Mouse (Mus musculus): ENCODE data around the gene Dph3. TPM values are rescaled to one million over a fixed set of nuclear protein-coding genes. Genes with fewer than 3 reads are reported as not detected.
A peak's percentile ranks its signal among the peaks of the same experiment; 100 is the strongest.
"Not testable (repeated sequence)": the region's sequence is repeated elsewhere in the genome, so short reads cannot be mapped to it uniquely, and the experiment has no call there.

Gene Dph3
- polyA plus RNA-seq, 1 experiment from 2014 or later: 82.4 TPM

DNA sequence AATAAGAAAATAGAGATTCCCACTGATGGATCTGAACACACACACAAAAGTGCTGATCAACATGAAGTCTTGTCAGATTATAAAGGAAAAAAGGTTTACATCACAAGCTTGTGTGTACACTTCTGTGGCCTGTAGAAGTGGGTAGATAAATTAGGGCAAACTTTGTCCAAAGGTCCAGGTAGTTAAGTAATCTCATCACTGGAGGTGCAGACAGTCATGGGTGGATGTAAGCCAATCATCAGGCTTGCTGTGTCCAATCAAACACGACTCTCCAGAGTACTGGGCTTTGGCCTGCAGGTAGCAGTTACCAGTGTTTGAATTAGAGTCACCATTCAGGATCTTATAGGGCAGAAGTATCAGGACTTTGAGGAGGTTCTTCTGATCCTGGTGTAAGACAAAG is 7.5 kb upstream of the Dph3 start:
- DNase-seq (ENCODE audit: low spot score) (no peak), ATAC-seq (ENCODE audit: insufficient read depth, low FRiP score, low TSS enrichment) (no peak)
- Histone ChIP-seq H3K9ac (ENCODE audit: low read length) (no peak overlapping the region), H3K4me1 (ENCODE audit: control insufficient read depth, insufficient read depth, low read length) (no peaks in the 10 kb centered on the region), H3K9me3 (ENCODE audit: control insufficient read depth, low read length) (no peaks in the 10 kb centered on the region), H3K27me3 (ENCODE audit: control insufficient read depth, insufficient read depth, low read length) (no peaks in the 10 kb centered on the region), H3K4me2 (ENCODE audit: low read depth) (no peak overlapping the region), H3K4me3 (ENCODE audit: low read depth, low read length) (no peak overlapping the region), H3K27ac (ENCODE audit: low read depth, low read length) (no peak overlapping the region), H3K36me3 (ENCODE audit: control insufficient read depth, insufficient read depth, low read length) (peaks cover 2% of the 10 kb centered on the region; the same call in 1 of the 2 replicates)
- WGBS: 82% methylated on average over 1 of the region's 1 CpGs

DNA sequence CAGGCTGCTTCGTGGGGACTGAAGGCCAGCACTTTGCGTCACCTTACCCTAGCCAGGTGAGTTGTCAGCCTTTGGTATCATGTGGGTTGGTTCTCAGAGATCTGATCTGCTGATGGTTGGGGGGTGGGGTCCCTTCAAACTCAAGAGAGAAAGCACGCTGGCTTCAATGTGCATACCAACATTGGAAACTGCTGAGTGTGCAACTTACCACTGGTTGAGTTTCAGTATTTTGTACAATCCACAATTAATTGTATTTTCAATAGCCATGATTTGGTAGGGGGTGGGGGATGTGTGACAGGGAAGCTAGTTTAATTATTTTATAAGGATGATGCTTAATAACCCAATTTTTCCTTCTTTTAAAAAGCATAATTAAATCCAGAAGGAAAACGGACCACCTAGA is 6.2 kb upstream of the Dph3 start:
- no peaks in the 10 kb centered on the region for H3K4me1 ChIP-seq (ENCODE audit: control insufficient read depth, insufficient read depth, low read length)
- no peak overlapping the region for H3K4me2 ChIP-seq (ENCODE audit: low read depth)
- no peaks in the 10 kb centered on the region for H3K27me3 ChIP-seq (ENCODE audit: control insufficient read depth, insufficient read depth, low read length)
- no peak for DNase-seq (ENCODE audit: low spot score)
- H3K4me3 ChIP-seq (ENCODE audit: low read depth, low read length): no peak overlapping the region
- WGBS: 91% methylated on average over 4 of the region's 4 CpGs
- no peaks in the 10 kb centered on the region for H3K9me3 ChIP-seq (ENCODE audit: control insufficient read depth, low read length)
- H3K36me3 ChIP-seq (ENCODE audit: control insufficient read depth, insufficient read depth, low read length): no peaks in the 10 kb centered on the region; the same call in 1 of the 2 replicates
- no peak for ATAC-seq (ENCODE audit: insufficient read depth, low FRiP score, low TSS enrichment)
- H3K27ac ChIP-seq (ENCODE audit: low read depth, low read length): no peak overlapping the region
- H3K9ac ChIP-seq (ENCODE audit: low read length): no peak overlapping the region

DNA sequence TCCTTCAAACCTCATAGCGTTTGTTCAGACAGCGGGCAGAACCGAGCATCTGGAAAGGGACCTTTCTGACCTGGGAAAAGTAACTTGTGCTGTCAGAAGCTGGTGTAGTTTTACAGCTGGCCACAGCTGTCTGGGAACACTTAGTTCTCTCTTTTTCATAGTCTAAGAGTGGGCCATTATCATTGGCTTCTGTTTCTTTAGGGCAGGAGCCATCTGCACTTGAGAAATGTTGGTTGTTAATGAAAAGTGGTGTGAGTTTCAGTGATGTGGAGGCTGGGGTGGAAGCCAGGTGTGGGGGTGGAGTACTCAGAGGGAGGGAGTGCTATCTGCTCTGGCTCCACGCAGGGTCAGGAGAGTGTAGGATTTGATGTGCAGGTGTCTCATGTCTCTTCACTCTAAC is 5.6 kb upstream of the Dph3 start:
- Histone ChIP-seq H3K36me3 (ENCODE audit: control insufficient read depth, insufficient read depth, low read length) (no peaks in the 10 kb centered on the region; the same call in 1 of the 2 replicates), H3K4me3 (ENCODE audit: low read depth, low read length) (no peak overlapping the region), H3K9ac (ENCODE audit: low read length) (no peak overlapping the region), H3K27me3 (ENCODE audit: control insufficient read depth, insufficient read depth, low read length) (no peaks in the 10 kb centered on the region), H3K4me1 (ENCODE audit: control insufficient read depth, insufficient read depth, low read length) (0 out of 2 replicates have a peak, but pooled peaks cover 4% of the 10 kb centered on the region), H3K9me3 (ENCODE audit: control insufficient read depth, low read length) (no peaks in the 10 kb centered on the region), H3K4me2 (ENCODE audit: low read depth) (no peak overlapping the region), H3K27ac (ENCODE audit: low read depth, low read length) (no peak overlapping the region)
- whole genome bisulfite sequencing: 53% methylated on average over 4 of the region's 4 CpGs
- no peak for DNase-seq (ENCODE audit: low spot score)
- ATAC-seq (ENCODE audit: insufficient read depth, low FRiP score, low TSS enrichment): no peak

DNA sequence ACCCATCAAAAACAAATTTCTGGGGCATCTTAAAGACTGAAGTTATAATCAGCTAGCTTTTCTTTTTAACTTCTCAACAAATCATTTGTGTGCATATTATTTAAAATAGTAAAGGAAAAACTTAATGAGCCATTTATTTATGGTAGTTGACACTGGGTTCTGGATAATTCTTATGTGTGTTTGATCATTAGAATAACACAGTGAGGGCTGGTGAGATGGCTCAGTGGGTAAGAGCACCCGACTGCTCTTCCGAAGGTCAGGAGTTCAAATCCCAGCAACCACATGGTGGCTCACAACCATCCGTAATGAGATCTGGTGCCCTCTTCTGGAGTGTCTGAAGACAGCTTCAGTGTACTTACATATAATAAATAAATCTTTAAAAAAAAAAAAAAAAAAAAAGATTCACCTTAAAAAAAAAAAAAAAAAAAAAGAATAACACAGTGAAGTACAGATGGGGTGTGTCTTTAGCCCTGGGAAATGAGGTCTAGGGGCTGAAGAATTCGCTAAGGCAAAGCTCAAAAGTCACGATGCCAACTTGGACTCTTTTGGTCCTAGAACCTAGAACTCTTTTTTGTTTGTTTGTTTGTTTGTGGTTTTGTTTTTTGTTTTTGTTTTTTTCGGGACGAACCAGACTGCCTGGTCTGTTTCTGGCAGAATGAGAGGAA is 2.2 kb upstream of the Dph3 start:
- H3K27ac ChIP-seq (ENCODE audit: low read depth, low read length); H3K4me2 ChIP-seq (ENCODE audit: low read depth): not testable (repeated sequence)

DNA sequence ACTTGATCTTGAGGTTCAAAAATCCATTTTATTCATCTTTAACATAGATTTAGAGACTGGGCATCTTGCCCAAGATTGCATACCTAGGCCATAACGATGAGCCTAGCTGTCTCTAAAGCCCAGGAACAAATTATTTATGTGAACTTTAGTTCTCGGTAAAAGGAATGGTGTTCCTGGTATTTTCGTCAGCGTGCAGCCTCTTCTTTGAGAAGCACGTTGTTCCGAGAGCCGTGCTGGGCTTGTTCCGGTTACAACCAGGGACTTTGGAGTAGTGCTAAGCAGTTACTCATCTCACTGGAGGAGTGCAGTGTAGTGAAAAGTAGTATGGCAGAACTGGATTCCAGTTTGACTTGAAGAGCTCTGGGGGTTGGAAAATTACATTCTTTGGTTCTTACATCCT is 697 bp upstream of the Dph3 start:
- ATAC-seq (ENCODE audit: insufficient read depth, low FRiP score, low TSS enrichment) (no peak), DNase-seq (ENCODE audit: low spot score) (no peak)
- Histone ChIP-seq H3K4me2 (ENCODE audit: low read depth) (peak overlapping the region; percentile 47), H3K36me3 (ENCODE audit: control insufficient read depth, insufficient read depth, low read length) (peaks cover 5% of the 10 kb centered on the region), H3K9ac (ENCODE audit: low read length) (peak overlapping the region; percentile 56), H3K27ac (ENCODE audit: low read depth, low read length) (no peak overlapping the region), H3K9me3 (ENCODE audit: control insufficient read depth, low read length) (no peaks in the 10 kb centered on the region), H3K4me1 (ENCODE audit: control insufficient read depth, insufficient read depth, low read length) (0 out of 2 replicates have a peak, but pooled peaks cover 6% of the 10 kb centered on the region), H3K27me3 (ENCODE audit: control insufficient read depth, insufficient read depth, low read length) (no peaks in the 10 kb centered on the region), H3K4me3 (ENCODE audit: low read depth, low read length) (peak overlapping the region; percentile 43)
- WGBS: 25% methylated on average over 8 of the region's 8 CpGs

More for the DNA sequence above, 2.2 kb upstream of the Dph3 start:
- H3K36me3 ChIP-seq (ENCODE audit: control insufficient read depth, insufficient read depth, low read length); ATAC-seq (ENCODE audit: insufficient read depth, low FRiP score, low TSS enrichment); DNase-seq (ENCODE audit: low spot score); H3K27me3 ChIP-seq (ENCODE audit: control insufficient read depth, insufficient read depth, low read length); H3K4me3 ChIP-seq (ENCODE audit: low read depth, low read length); H3K9ac ChIP-seq (ENCODE audit: low read length); H3K9me3 ChIP-seq (ENCODE audit: control insufficient read depth, low read length); H3K4me1 ChIP-seq (ENCODE audit: control insufficient read depth, insufficient read depth, low read length): not testable (repeated sequence)
- WGBS: 95% methylated on average over 7 of the region's 7 CpGs

DNA sequence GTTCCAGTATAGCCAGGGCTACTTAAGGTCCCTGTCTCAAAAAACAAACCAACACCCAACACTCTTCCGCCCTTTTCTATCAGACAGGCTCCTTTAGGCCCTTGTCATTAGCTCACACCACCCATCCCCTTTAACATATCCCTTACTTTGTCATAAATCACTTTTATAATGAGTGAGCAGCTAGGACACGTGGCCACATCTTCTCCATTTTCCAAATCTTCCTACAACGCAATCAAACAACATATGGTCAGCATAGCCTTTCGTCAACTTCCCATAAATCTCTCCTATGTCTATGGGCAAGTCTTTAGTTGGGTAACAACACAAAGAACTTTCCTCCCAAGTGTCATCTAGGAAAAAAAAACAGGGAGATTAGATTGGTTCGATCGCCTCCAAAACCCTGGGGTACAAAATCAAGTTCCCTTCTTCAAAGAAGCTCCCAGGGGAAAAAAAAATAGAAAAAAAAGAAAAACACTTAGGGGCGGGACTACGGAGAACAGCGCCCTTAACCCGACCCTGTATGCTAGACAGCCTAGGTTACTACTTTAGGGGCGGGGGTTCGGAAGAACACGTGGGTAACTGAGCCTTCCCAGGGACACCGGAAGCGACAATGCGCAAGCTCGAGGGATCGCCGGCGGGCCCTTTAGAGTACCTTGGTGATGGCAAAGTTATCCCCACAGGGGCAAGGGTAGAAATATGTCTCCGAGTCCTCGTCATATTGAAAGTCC is 606 bp downstream of the Dph3 start, which contains the start of gene Oxnad1:
Oxnad1 (plus strand) TSS at position 614 of the 725 bp plus-strand sequence.
- Histone ChIP-seq H3K4me2 (ENCODE audit: low read depth) (peak within 1 kb of the TSS; percentile 63), H3K27me3 (ENCODE audit: control insufficient read depth, insufficient read depth, low read length) (no peaks in the 10 kb centered on the region), H3K4me1 (ENCODE audit: control insufficient read depth, insufficient read depth, low read length) (0 out of 2 replicates have a peak, but pooled peaks cover 6% of the 10 kb centered on the region), H3K9ac (ENCODE audit: low read length) (peak within 1 kb of the TSS; percentile 56), H3K9me3 (ENCODE audit: control insufficient read depth, low read length) (no peaks in the 10 kb centered on the region), H3K4me3 (ENCODE audit: low read depth, low read length) (peak within 1 kb of the TSS; percentile 43), H3K27ac (ENCODE audit: low read depth, low read length) (peak within 1 kb of the TSS; percentile 36; the same call in 1 of the 2 replicates), H3K36me3 (ENCODE audit: control insufficient read depth, insufficient read depth, low read length) (peaks cover 5% of the 10 kb centered on the region)
- ATAC-seq (ENCODE audit: insufficient read depth, low FRiP score, low TSS enrichment) (peak; percentile 96), DNase-seq (ENCODE audit: low spot score) (no peak)
- 2% methylated on average over 22 of the region's 22 CpGs for WGBS

DNA sequence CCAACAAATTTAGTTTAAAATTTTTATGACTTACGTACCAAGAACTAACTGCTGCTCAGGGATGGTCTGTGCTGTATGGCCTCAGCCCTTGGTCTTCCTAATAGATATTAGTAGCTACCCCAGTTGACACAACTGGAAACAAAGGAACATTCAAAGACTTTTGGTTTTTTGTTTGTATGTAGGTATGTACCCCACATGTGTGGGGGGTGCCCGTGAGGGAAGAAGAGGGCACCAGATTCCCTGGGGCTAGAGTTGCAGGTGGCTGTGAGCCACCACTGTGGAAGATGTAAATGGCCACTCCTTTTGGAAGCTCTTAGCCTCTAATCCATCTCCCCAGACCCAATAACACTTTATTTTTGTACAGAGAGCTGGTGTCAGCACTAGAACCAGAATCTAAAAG is 2.1 kb downstream of the Dph3 start:
- no peak for DNase-seq (ENCODE audit: low spot score)
- Histone ChIP-seq H3K27me3 (ENCODE audit: control insufficient read depth, insufficient read depth, low read length) (no peaks in the 10 kb centered on the region), H3K4me1 (ENCODE audit: control insufficient read depth, insufficient read depth, low read length) (0 out of 2 replicates have a peak, but pooled peaks cover 6% of the 10 kb centered on the region), H3K9me3 (ENCODE audit: control insufficient read depth, low read length) (no peaks in the 10 kb centered on the region), H3K9ac (ENCODE audit: low read length) (no peak overlapping the region), H3K4me2 (ENCODE audit: low read depth) (no peak overlapping the region), H3K4me3 (ENCODE audit: low read depth, low read length) (no peak overlapping the region), H3K27ac (ENCODE audit: low read depth, low read length) (no peak overlapping the region), H3K36me3 (ENCODE audit: control insufficient read depth, insufficient read depth, low read length) (peaks cover 5% of the 10 kb centered on the region)
- WGBS: 97% methylated on average over 2 of the region's 2 CpGs
- ATAC-seq (ENCODE audit: insufficient read depth, low FRiP score, low TSS enrichment): no peak

DNA sequence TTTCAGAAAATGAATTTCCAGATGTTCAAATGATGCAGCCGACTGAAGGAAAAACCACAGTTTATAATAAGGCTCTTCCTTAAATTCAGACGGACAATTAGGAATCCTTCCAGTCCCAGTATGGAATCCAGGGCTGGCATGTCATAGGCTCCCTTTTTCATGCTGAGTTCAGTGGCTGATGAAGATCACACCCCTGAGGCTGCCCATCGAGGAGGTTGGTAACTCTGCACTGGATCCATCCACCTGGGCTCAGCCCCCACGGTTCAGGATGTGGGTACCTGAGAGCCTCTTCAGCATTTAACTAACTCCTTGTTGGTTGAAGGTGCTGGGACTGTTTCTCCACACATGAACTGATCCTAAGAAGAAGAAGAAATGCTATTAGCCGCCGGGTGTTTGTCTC is 2.6 kb downstream of the Dph3 start:
- no peak overlapping the region for H3K27ac ChIP-seq (ENCODE audit: low read depth, low read length)
- H3K9me3 ChIP-seq (ENCODE audit: control insufficient read depth, low read length): no peaks in the 10 kb centered on the region
- no peak overlapping the region for H3K4me3 ChIP-seq (ENCODE audit: low read depth, low read length)
- 0 out of 2 replicates have a peak, but pooled peaks cover 6% of the 10 kb centered on the region for H3K4me1 ChIP-seq (ENCODE audit: control insufficient read depth, insufficient read depth, low read length)
- DNase-seq (ENCODE audit: low spot score) (no peak), ATAC-seq (ENCODE audit: insufficient read depth, low FRiP score, low TSS enrichment) (no peak)
- H3K4me2 ChIP-seq (ENCODE audit: low read depth): no peak overlapping the region
- H3K36me3 ChIP-seq (ENCODE audit: control insufficient read depth, insufficient read depth, low read length): peaks cover 5% of the 10 kb centered on the region
- no peak overlapping the region for H3K9ac ChIP-seq (ENCODE audit: low read length)
- WGBS: 93% methylated on average over 6 of the region's 6 CpGs
- H3K27me3 ChIP-seq (ENCODE audit: control insufficient read depth, insufficient read depth, low read length): no peaks in the 10 kb centered on the region
